Mouse (Mus musculus): ENCODE measurements around the gene Mydgf.

Mydgf gene

GRCm38 (mm10) chr17:56141702-56142605 is 41.8 kb downstream of the Mydgf start:
- no peak for DNase-seq (ENCODE audit: low spot score)

GRCm38 (mm10) chr17:56139858-56140595 is 43.7 kb downstream of the Mydgf start, which contains the start of gene Sema6b:
Gene Sema6b, minus strand, starts transcription at chr17:56140343.
- DNase-seq (ENCODE audit: low spot score): no peak

DNA sequence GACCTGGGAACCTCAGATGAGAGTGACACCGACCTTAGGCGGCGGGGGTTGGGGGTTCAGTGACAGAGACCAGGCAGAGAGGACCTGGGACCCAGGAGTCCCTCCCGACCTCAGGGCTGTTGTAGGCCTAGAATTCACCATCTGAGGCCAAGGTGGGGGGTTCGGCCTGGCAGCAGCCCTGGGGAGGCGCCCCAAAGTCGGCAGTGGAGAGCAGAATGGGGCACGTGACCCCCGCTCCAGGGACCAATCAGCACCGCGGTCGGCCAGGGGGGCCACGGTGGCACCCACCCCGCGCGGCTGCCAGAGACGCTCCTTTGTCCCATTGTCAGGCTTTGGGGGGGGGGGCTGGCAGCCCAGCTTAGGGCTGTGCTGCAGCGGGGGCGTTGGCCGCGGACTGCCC is 44.4 kb downstream of the Mydgf start:
- DNase-seq (ENCODE audit: low spot score): no peak

DNA sequence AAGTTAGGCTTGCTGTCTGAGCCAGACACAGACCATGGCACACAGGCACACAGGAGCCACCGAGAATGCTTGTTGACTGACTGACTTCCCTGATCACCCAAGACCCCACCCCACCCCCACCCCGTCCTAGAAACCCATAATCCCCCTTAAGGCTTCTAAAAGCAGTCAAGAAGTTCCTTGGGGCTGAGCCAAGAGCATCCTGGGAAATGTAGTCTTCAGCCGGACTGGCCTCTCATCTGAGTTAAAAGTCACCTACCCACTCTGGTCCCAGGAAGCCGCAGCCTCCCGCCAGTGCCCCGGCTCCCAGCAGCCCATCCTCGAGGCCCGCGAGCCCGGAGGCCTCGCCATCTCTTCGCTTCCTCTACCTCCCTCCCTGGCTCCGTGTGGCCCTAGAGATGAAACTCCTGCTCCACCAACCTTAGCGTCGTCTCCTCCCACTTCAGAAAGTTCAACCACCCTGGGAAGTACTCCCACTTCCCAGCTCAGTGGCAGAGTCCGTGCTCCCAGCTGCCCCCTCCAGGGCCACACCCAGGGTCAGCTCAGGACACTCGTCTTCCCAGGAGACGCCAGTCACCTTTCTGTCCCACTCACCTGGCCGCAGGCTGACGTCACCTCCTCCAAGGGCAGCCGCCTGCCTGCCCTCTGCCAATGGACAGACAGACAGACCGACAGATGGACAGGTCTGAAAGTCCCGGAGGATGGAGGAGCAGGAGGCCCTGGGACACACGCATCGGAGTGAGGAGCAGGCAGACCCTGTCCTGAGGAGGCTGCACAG is 45.7 kb downstream of the Mydgf start:
- no peak for DNase-seq (ENCODE audit: low spot score)

DNA sequence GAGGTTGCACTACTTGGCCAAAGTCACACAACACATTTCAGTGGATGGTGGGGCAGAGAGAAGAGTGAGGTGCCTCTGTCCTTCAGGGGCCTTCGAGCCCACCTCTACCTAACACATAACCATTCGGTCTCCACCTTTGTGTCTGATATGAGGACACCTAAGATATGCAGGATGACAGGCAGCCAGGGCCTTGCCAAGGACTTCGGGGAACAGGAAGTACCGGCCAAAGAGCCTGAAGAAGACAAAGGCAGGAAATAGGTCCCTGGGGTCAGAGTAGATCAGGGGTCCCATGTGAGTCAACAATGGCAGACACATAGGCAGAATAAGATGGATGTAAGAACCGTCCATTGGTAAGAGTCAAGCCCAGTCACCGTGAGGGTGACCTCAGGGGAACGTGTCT is 47.2 kb downstream of the Mydgf start:
- DNase-seq (ENCODE audit: low spot score): no peak

DNA sequence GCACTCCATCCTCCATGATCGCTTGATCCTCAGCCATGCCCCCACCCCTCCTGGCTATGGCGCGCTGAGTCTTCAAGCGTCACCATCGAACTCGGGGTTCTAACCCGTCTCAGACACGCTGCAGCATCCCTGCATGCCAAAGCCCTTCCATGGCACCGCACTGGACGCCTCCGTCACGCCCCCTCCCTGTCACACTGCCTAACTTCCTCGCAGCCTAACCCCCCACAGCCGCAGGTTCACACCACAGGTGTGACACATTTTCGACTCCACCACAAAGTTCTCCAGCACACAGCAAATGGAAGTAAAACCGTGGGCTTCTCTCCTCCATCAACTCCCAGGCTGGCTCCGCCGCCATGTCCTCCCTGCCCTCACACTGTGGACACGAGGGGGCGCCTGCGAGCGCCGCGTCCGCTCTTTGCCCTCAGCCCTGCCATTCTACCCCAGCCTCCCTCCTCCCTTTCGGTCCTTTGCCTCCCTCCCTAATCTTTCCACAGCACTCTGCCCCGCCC is 49.2 kb downstream of the Mydgf start:
- DNase-seq (ENCODE audit: low spot score): peak; percentile 35

DNA sequence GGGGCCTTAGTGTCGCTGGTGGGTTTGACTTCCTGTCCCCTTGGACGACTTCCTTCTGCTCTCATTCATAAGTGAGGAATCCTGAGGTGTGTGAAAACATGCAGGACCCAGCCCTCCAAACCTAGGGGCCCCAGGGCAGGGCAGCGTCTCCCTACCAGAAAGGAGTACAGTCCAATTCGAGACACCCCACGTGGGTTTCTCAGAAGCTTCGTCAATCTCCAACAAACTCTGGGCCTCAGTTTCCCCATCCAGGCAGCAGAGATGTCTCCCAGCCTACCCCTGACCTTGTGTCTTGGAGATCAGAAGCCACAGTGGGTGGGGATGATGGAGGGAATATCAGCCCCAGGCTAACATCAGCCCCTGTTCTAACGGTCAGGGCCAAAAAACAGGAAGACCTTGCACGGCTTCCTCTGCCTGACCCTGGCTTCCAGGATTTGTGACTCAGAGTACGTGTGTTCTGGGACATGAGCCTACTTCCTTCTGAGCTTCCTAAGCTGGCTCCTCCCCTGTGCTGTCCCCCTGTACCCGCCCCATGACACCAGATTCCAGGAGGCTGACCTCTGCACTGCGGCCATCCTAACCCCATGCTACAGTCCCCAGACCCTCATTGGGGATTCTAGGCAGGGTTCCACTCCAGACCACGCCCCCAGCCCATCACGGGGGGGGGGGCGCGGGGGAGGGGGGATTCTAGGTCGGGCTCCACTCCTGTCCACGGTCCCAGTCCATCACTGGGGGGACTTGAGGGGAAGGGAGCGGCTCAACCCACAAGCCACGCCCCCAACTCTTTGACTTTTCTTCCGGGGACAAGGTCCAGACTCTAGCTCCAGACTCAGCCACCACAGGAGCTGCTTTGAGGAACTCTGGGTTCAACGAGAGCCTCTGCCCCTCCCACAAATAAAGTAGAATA is 50.0 kb downstream of the Mydgf start:
- no peak for DNase-seq (ENCODE audit: low spot score)

GRCm38 (mm10) chr17:56132661-56133060 is 51.1 kb downstream of the Mydgf start:
- peak; percentile 71 for DNase-seq (ENCODE audit: low spot score)

- DNase-seq (ENCODE audit: low spot score): peak; percentile 78
Observed at GRCm38 (mm10) chr17:56131814-56132213, 51.9 kb downstream of the Mydgf start.

DNA sequence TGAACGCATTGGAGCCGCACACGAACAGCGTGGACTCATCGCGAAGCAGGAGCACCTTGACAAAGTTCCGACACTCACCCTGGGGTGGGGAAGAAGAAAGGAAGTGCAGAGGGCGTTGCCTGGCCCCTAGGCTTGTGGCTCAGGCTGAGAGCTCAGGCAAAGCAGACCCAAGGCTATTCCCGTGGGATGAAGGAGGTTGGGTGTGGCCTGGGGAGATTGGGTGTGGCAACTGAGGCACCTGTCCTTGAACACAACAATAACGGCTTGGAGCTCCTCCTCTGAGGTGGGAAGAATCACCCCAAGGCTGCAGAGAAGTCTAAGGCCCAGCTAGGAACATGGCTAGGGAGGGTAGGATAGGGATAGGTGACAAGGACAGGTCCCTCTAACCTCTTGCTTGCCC is 52.6 kb downstream of the Mydgf start:
- DNase-seq (ENCODE audit: low spot score): no peak

GRCm38 (mm10) chr17:56128246-56128645 is 55.5 kb downstream of the Mydgf start:
- no peak for DNase-seq (ENCODE audit: low spot score)

DNA sequence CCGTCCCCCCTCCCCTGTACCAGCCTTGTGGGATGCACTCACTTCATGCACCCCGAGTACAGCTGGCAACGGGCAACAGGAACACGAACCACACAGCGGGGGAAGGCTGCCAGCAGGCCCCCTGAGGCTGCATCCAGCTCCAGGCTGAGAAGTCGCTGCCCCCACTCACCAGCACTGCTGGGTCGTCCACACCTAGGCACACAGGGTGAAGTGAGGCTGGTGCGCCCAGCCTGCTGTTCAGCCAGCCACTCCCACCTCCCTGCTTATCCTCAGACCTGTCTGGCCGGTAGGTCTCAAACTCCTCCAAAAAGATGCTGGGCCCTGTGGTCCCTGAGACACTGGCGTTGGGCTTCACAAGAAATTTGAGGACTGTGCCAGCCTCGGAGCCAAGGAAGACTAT is 57.5 kb downstream of the Mydgf start:
- no peak for DNase-seq (ENCODE audit: low spot score)
